Mouse (Mus musculus) cortical plate, adult 2 months (tissue): ENCODE data around the gene Nrip1. TPM values are rescaled to one million over a fixed set of nuclear protein-coding genes. Genes with fewer than 3 reads are reported as not detected.
"Not testable (repeated sequence)": the region's sequence is repeated elsewhere in the genome, so short reads cannot be mapped to it uniquely, and the experiment has no call there.

Source experiments
- H3K27ac ChIP-seq: fragments of 200-500 bp; 2 replicates; pipeline ENCODE4 v1.5.1; 2012; ENCODE audit warnings: low read length, control low read depth, inconsistent platforms; ENCODE audit not compliant: insufficient read depth
- H3K4me1 ChIP-seq: fragments of 200-500 bp; 2 replicates; pipeline ENCODE4 v1.6.1; 2011; ENCODE audit warnings: low read length; ENCODE audit not compliant: control insufficient read depth, insufficient read depth
- H3K4me3 ChIP-seq: fragments of 200-500 bp; 2 replicates; pipeline ENCODE4 v1.5.1; 2011; ENCODE audit warnings: mild to moderate bottlenecking, low read length, control low read depth; ENCODE audit not compliant: insufficient read depth
- CTCF ChIP-seq: fragments of 200-500 bp; IDR thresholded peaks from 2 replicates; pipeline ENCODE4 v1.5.1; 2011; ENCODE audit warnings: mild to moderate bottlenecking, control low read depth, low read length; ENCODE audit not compliant: insufficient read depth; ENCODE audit errors: extremely low read depth
- POLR2A ChIP-seq: fragments of 200-500 bp; IDR thresholded peaks from 2 replicates; pipeline ENCODE4 v1.6.1; 2011; ENCODE audit warnings: mild to moderate bottlenecking, low read length, control low read depth; ENCODE audit not compliant: insufficient read depth; ENCODE audit errors: extremely low read depth
- polyA plus RNA-seq: library from polyadenylated mRNA; depleted of rRNA; stranded (reverse); fragments of >200 nt; gene quantifications from 2 replicates; pipeline ENCODE4 v1.2.3, GENCODE M21; 2012

Nrip1 gene
- polyA plus RNA-seq, 1 experiment = 7.7 TPM

- H3K4me1 ChIP-seq = no peaks in the 10 kb centered on the region
- H3K4me3 ChIP-seq = no peak overlapping the region
- no peak overlapping the region for H3K27ac ChIP-seq
- TF ChIP-seq POLR2A = no peak
- no peak for TF ChIP-seq CTCF
These were observed 33.8 kb upstream of the Nrip1 start for GRCm38 (mm10) chr16:76407321-76407920.

- TF ChIP-seq CTCF = no peak
- no peak for TF ChIP-seq POLR2A
- Histone ChIP-seq H3K4me1 (no peaks in the 10 kb centered on the region), H3K27ac (no peak overlapping the region), H3K4me3 (no peak overlapping the region)
These were observed 33.3 kb upstream of the Nrip1 start for GRCm38 (mm10) chr16:76406897-76407296.

GRCm38 (mm10) chr16:76406319-76406718 lies 32.7 kb upstream of the Nrip1 start:
- no peak overlapping the region for H3K4me3 ChIP-seq
- 0 out of 2 replicates have a peak overlapping the region, but pooled peaks have one; percentile 65 for H3K27ac ChIP-seq
- H3K4me1 ChIP-seq = no peaks in the 10 kb centered on the region
- TF ChIP-seq POLR2A = no peak
- TF ChIP-seq CTCF = no peak

- H3K27ac ChIP-seq, H3K4me3 ChIP-seq, H3K4me1 ChIP-seq: not testable (repeated sequence)
These were observed 29.7 kb upstream of the Nrip1 start for GRCm38 (mm10) chr16:76403305-76403704.

DNA sequence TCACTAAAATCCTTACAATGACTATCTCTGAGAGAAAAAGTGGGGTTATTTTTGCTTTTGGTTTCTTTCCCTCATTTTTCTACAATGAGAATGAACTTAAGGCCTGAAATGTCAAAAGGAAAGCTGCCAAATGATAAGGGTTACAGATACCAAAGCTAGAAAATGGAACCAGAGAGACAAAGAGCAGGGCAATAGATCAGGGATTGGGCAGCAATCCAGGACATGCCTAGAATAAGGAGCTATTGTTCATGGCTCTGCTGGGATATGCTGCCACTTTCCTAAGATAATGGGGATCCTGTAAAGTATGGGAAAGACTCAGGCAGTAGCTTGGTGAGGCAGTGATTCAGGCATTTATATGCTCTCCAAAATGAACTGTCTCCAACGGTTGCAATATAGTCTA lies 22.9 kb upstream of the Nrip1 start:
- Histone ChIP-seq H3K27ac (no peak overlapping the region), H3K4me3 (no peak overlapping the region), H3K4me1 (no peaks in the 10 kb centered on the region)
- TF ChIP-seq CTCF = no peak
- no peak for TF ChIP-seq POLR2A

GRCm38 (mm10) chr16:76393267-76393666 lies 19.6 kb upstream of the Nrip1 start:
- H3K4me1 ChIP-seq = no peaks in the 10 kb centered on the region
- no peak overlapping the region for H3K4me3 ChIP-seq
- no peak for TF ChIP-seq CTCF
- no peak for TF ChIP-seq POLR2A

DNA sequence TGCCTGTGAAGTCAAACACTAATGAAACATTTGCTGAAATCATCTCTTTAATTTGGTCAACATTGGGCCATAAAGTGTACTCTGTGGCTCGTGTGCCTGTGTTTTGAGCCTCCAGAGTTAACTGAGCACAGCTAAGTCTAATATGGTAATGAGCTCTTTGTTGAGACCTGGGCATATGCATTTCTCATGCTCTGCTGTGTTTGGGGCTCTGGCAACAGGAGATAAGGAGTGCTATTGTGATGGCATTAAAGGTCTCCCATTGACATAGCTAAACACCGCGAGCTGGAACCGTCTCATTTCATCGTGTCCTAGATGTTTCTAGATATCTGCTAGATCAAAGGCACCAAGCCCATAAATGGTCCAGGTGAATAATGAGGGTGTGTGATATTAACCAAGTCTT lies 12.9 kb upstream of the Nrip1 start:
- no peak overlapping the region for H3K4me3 ChIP-seq
- H3K27ac ChIP-seq = no peak overlapping the region
- TF ChIP-seq POLR2A (no peak), CTCF (no peak)
- no peaks in the 10 kb centered on the region for H3K4me1 ChIP-seq

More at GRCm38 (mm10) chr16:76393267-76393666, 19.6 kb upstream of the Nrip1 start:
- no peak overlapping the region for H3K27ac ChIP-seq

GRCm38 (mm10) chr16:76386071-76386470 lies 12.4 kb upstream of the Nrip1 start:
- no peak for TF ChIP-seq POLR2A
- no peak for TF ChIP-seq CTCF
- no peak overlapping the region for H3K27ac ChIP-seq
- H3K4me1 ChIP-seq = no peaks in the 10 kb centered on the region
- H3K4me3 ChIP-seq = no peak overlapping the region

- no peak overlapping the region for H3K27ac ChIP-seq
- H3K4me1 ChIP-seq = no peaks in the 10 kb centered on the region
- no peak overlapping the region for H3K4me3 ChIP-seq
- TF ChIP-seq POLR2A (no peak), CTCF (no peak)
These were observed 3.6 kb upstream of the Nrip1 start for GRCm38 (mm10) chr16:76377211-76377610.

GRCm38 (mm10) chr16:76376661-76377060 lies 3.0 kb upstream of the Nrip1 start:
- no peak for TF ChIP-seq POLR2A
- no peak for TF ChIP-seq CTCF
- H3K4me1 ChIP-seq = no peaks in the 10 kb centered on the region
- no peak overlapping the region for H3K27ac ChIP-seq
- no peak overlapping the region for H3K4me3 ChIP-seq
